Comparison of ENCODE assay signal across 8 mouse cellular contexts in the genomic region with DNA sequence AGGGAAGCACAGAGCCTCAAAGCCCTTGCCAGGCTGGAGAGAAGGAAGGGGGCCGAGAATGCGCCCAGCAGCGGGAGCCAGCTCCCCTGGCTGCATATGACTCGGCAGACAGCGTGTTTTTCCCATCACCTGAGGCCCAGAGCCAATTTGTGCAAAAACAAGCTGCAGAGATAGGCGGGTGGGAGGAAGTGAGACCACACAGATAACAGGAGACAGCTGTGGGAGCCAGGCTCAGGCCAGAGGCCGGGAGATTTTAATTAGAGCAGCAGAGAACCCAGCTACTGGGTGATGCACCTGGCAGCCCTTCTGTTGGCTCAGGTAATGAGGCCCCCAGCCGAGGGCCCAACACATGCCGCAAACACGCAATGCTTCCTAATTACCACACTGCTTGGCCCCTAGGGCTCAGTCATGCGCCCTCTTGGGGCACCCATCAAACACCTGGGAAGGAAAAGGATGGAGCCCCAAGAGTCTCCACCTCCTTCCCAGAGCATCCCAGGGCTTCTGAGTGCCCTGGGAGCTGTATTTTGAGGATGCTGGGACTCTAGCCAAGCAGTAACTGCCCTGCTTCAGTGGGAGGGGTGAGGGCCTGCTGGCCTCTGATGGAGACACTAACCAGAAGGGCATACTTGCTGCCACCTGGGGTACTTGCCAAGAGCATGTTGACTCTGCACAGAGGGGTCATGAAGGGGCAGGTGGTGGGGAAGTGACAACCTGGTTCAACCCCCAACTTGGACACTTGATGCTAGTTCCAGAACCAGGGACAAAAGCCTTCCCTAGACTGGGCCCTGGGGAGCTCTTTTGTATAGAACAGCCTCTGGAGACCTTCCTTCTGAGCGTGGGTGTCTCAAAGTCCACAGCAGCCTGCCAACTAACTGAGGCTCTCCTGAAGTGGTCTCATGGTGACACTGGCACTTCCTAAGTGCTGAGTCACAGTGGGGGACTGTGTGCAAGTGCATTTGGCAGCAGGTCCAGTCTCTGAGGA. TPM values are rescaled to one million over a fixed set of nuclear protein-coding genes. Genes with fewer than 3 reads are reported as not detected.
DNase-seq lines count a peak whose midpoint lies in the region; ATAC-seq and TF ChIP-seq lines count a peak whose summit lies in the region.

No protein-coding gene starts in this region.

- no peak for DNase-seq in hindbrain, embryonic 11.5 days (ENCODE audit: low spot score)
- peak; percentile 15 for DNase-seq in MEL-GATA-1-ER (ENCODE audit: extremely low read depth, low read depth)
- peak; percentile 63 to 70 for DNase-seq in cerebellum, postnatal 36 days
- peak; percentile 60 for DNase-seq in midbrain, postnatal 0 days (ENCODE audit: low spot score)
- DNase-seq in retina, embryonic 14.5 days (ENCODE audit: low spot score), result no peak
- no peak for DNase-seq in spleen, postnatal 14 days (ENCODE audit: low spot score in 2 of 2)

- peak; percentile 23; the same call in 1 of the 2 replicates for ATAC-seq in hindbrain, embryonic 15.5 days (ENCODE audit: low FRiP score, low read depth)
- no peak for ATAC-seq in hindbrain, embryonic 11.5 days (ENCODE audit: low FRiP score)
- ATAC-seq in hindbrain, embryonic 16.5 days, result peak; percentile 57
- peak; percentile 56; the same call in 1 of the 2 replicates for ATAC-seq in midbrain, postnatal 0 days (ENCODE audit: low FRiP score)

- WGBS in hindbrain, embryonic 15.5 days, result 39% methylated on average over 12 of the region's 12 CpGs
- 57% methylated on average over 12 of the region's 12 CpGs for WGBS in hindbrain, embryonic 11.5 days
- 34% methylated on average over 12 of the region's 12 CpGs for WGBS in hindbrain, embryonic 16.5 days
- WGBS in midbrain, postnatal 0 days, result 36% methylated on average over 12 of the region's 12 CpGs

- 0 out of 2 replicates have a peak, but pooled peaks have one; percentile 1 for TF ChIP-seq CTCF in midbrain, postnatal 0 days (IDR thresholded peaks at IDR 0.05)

- no peak overlapping the region for H3K4me3 ChIP-seq in hindbrain, embryonic 15.5 days
- no peak overlapping the region for H3K4me3 ChIP-seq in hindbrain, embryonic 11.5 days (ENCODE audit: low read depth, low read length)
- H3K4me3 ChIP-seq in hindbrain, embryonic 16.5 days (ENCODE audit: low read length), result no peak overlapping the region
- H3K4me3 ChIP-seq in midbrain, postnatal 0 days (ENCODE audit: low read depth, low read length), result no peak overlapping the region

- no peak overlapping the region for H3K9ac ChIP-seq in hindbrain, embryonic 15.5 days
- no peak overlapping the region for H3K9ac ChIP-seq in hindbrain, embryonic 11.5 days (ENCODE audit: low read depth, low read length)
- H3K9ac ChIP-seq in hindbrain, embryonic 16.5 days (ENCODE audit: low read depth, low read length), result no peak overlapping the region
- 0 out of 2 replicates have a peak overlapping the region, but pooled peaks have one; percentile 24 for H3K9ac ChIP-seq in midbrain, postnatal 0 days (replicated peaks; ENCODE audit: low read length, poor library complexity, severe bottlenecking)

- peaks cover 17% of the 10 kb centered on the region for H3K4me1 ChIP-seq in hindbrain, embryonic 15.5 days (replicated peaks)
- H3K4me1 ChIP-seq in hindbrain, embryonic 11.5 days (replicated peaks; ENCODE audit: control insufficient read depth, insufficient read depth, low read length), result no peaks in the 10 kb centered on the region
- peaks cover 10% of the 10 kb centered on the region for H3K4me1 ChIP-seq in hindbrain, embryonic 16.5 days (ENCODE audit: control insufficient read depth, insufficient read depth, low read depth, low read length)
- H3K4me1 ChIP-seq in midbrain, postnatal 0 days (ENCODE audit: insufficient read depth, low read length), result peaks cover 10% of the 10 kb centered on the region

- H3K4me2 ChIP-seq in hindbrain, embryonic 15.5 days, result no peak overlapping the region
- no peak overlapping the region for H3K4me2 ChIP-seq in hindbrain, embryonic 11.5 days (replicated peaks; ENCODE audit: low read depth, low read length)
- no peak overlapping the region for H3K4me2 ChIP-seq in hindbrain, embryonic 16.5 days (ENCODE audit: low read length)
- H3K4me2 ChIP-seq in midbrain, postnatal 0 days (ENCODE audit: low read depth, low read length, poor library complexity, severe bottlenecking), result no peak overlapping the region

- H3K36me3 ChIP-seq in hindbrain, embryonic 15.5 days, result peaks cover 15% of the 10 kb centered on the region
- no peaks in the 10 kb centered on the region for H3K36me3 ChIP-seq in hindbrain, embryonic 11.5 days (ENCODE audit: control insufficient read depth, insufficient read depth, low read length)
- H3K36me3 ChIP-seq in hindbrain, embryonic 16.5 days (ENCODE audit: control insufficient read depth, insufficient read depth, low read length), result 0 out of 2 replicates have a peak, but pooled peaks cover 4% of the 10 kb centered on the region
- peaks cover 18% of the 10 kb centered on the region for H3K36me3 ChIP-seq in midbrain, postnatal 0 days (ENCODE audit: insufficient read depth, low read length)

- no peaks in the 10 kb centered on the region for H3K27me3 ChIP-seq in hindbrain, embryonic 15.5 days
- H3K27me3 ChIP-seq in hindbrain, embryonic 11.5 days (ENCODE audit: control insufficient read depth, insufficient read depth, low read length), result no peaks in the 10 kb centered on the region
- no peaks in the 10 kb centered on the region for H3K27me3 ChIP-seq in hindbrain, embryonic 16.5 days (replicated peaks; ENCODE audit: control insufficient read depth, insufficient read depth, low read length)
- no peaks in the 10 kb centered on the region for H3K27me3 ChIP-seq in midbrain, postnatal 0 days (ENCODE audit: insufficient read depth, low read length)

- H3K9me3 ChIP-seq in hindbrain, embryonic 15.5 days, result no peaks in the 10 kb centered on the region
- H3K9me3 ChIP-seq in hindbrain, embryonic 11.5 days (ENCODE audit: control insufficient read depth, low read length), result no peaks in the 10 kb centered on the region
- H3K9me3 ChIP-seq in hindbrain, embryonic 16.5 days (ENCODE audit: control insufficient read depth, low read length), result no peaks in the 10 kb centered on the region
- no peaks in the 10 kb centered on the region for H3K9me3 ChIP-seq in midbrain, postnatal 0 days (ENCODE audit: low read length)

- peak overlapping the region; percentile 60 for H3K27ac ChIP-seq in hindbrain, embryonic 15.5 days (replicated peaks)
- no peak overlapping the region for H3K27ac ChIP-seq in hindbrain, embryonic 11.5 days (ENCODE audit: low read depth, low read length)
- peak overlapping the region; percentile 64 for H3K27ac ChIP-seq in hindbrain, embryonic 16.5 days (ENCODE audit: low read depth, low read length)
- H3K27ac ChIP-seq in midbrain, postnatal 0 days (ENCODE audit: low read depth, low read length), result peak overlapping the region; percentile 48

RNA-seq across cellular contexts. Expression of a gene that starts 50.5 kb away (rescaled TPM):
- 284 and 294 TPM in 2 replicates for polyA plus RNA-seq in hindbrain, embryonic 15.5 days (2015; fragmentation: Nextera tagmentation; extraction: Ambion mirVana)
- polyA plus RNA-seq in hindbrain, embryonic 11.5 days (2014; fragmentation: Nextera tagmentation; extraction: Ambion mirVana), result 19.9 and 26.4 TPM in 2 replicates
- polyA plus RNA-seq in hindbrain, embryonic 16.5 days (2015; fragmentation: Nextera tagmentation; extraction: Ambion mirVana), result 332 and 333 TPM in 2 replicates
- 312 and 397 TPM in 2 replicates for total RNA-seq in midbrain, postnatal 0 days (2014; rRNA removed)
- 415 and 445 TPM in 2 replicates for polyA plus RNA-seq in midbrain, postnatal 0 days (2015; fragmentation: Nextera tagmentation; extraction: Ambion mirVana)

RNA-seq across cellular contexts. Expression of a gene that starts 50.7 kb away (rescaled TPM):
- 3.8 and 6.1 TPM in 2 replicates for polyA plus RNA-seq in hindbrain, embryonic 15.5 days (2015; fragmentation: Nextera tagmentation; extraction: Ambion mirVana)
- polyA plus RNA-seq in hindbrain, embryonic 11.5 days (2014; fragmentation: Nextera tagmentation; extraction: Ambion mirVana), result 5.3 and 7.2 TPM in 2 replicates
- polyA plus RNA-seq in hindbrain, embryonic 16.5 days (2015; fragmentation: Nextera tagmentation; extraction: Ambion mirVana), result 2.6 and 5.1 TPM in 2 replicates
- total RNA-seq in midbrain, postnatal 0 days (2014; rRNA removed), result 11.6 and 14.0 TPM in 2 replicates
- 1.9 and 2.9 TPM in 2 replicates for polyA plus RNA-seq in midbrain, postnatal 0 days (2015; fragmentation: Nextera tagmentation; extraction: Ambion mirVana)

Comparison
In these comparisons a context has a peak if more than half of its experiments do, and no peak if none do; other contexts are left out.
1. RNA of a gene that starts 50.5 kb away (polyA plus RNA-seq): 415 to 445 TPM in midbrain, postnatal 0 days, 332 to 333 TPM in hindbrain, embryonic 16.5 days and 284 to 294 TPM in hindbrain, embryonic 15.5 days; 19.9 to 26.4 TPM in hindbrain, embryonic 11.5 days; every median in the first group is over 10 times any median in the second.
2. DNase-seq: peak in MEL-GATA-1-ER (single experiment), cerebellum, postnatal 36 days (2 of 2) and midbrain, postnatal 0 days (single experiment); none in hindbrain, embryonic 11.5 days (single experiment), retina, embryonic 14.5 days (single experiment) and spleen, postnatal 14 days (0 of 2).